Mouse (Mus musculus) midbrain, embryonic 14.5 days (tissue): ENCODE results near the gene Pdxdc1. TPM values are rescaled to one million over a fixed set of nuclear protein-coding genes. Genes with fewer than 3 reads are reported as not detected.
"Not testable (repeated sequence)": the region's sequence is repeated elsewhere in the genome, so short reads cannot be mapped to it uniquely, and the experiment has no call there.

Source experiments
- ATAC-seq: fragments of 200-750 bp; cut with Nextera tagmentation; 2 replicates; pipeline ENCODE4 v1.8.0; 2017; ENCODE audit warnings: moderate number of reproducible peaks, moderate library complexity; ENCODE audit not compliant: low FRiP score, low TSS enrichment
- DNase-seq: peaks from one replicate; pipeline ENCODE4 v3.0.0-alpha.2; 2015
- H3K27ac ChIP-seq: fragments of 300-500 bp; sonication (generic); replicated peaks from 2 replicates; pipeline ENCODE4 v1.5.1; 2014; ENCODE audit warnings: mild to moderate bottlenecking, low read depth, low read length, moderate library complexity
- H3K27me3 ChIP-seq: fragments of 300-500 bp; sonication (generic); 2 replicates; pipeline ENCODE4 v1.6.1; 2014; ENCODE audit warnings: low read length, control low read depth, mixed read lengths; ENCODE audit not compliant: control insufficient read depth, insufficient read depth
- H3K36me3 ChIP-seq: fragments of 300-500 bp; sonication (generic); 2 replicates; pipeline ENCODE4 v1.6.1; 2014; ENCODE audit warnings: low read length, control low read depth; ENCODE audit not compliant: control insufficient read depth, insufficient read depth
- H3K4me1 ChIP-seq: fragments of 300-500 bp; sonication (generic); 2 replicates; pipeline ENCODE4 v1.6.1; 2014; ENCODE audit warnings: mild to moderate bottlenecking, antibody characterized with exemption, low read length, control low read depth; ENCODE audit not compliant: control insufficient read depth, insufficient read depth
- H3K4me2 ChIP-seq: fragments of 300-500 bp; sonication (generic); 2 replicates; pipeline ENCODE4 v1.6.1; 2014; ENCODE audit warnings: mild to moderate bottlenecking, low read length, moderate library complexity
- H3K4me3 ChIP-seq: fragments of 300-500 bp; sonication (generic); replicated peaks from 2 replicates; pipeline ENCODE4 v1.5.1; 2014; ENCODE audit warnings: low read depth, low read length
- H3K9ac ChIP-seq: fragments of 300-500 bp; sonication (generic); replicated peaks from 2 replicates; pipeline ENCODE4 v1.6.1; 2014; ENCODE audit warnings: mild to moderate bottlenecking, low read length, moderate library complexity
- H3K9me3 ChIP-seq: fragments of 300-500 bp; sonication (generic); 2 replicates; pipeline ENCODE4 v1.6.1; 2016; ENCODE audit warnings: low read length, control low read depth, mixed read lengths; ENCODE audit not compliant: control insufficient read depth
- WGBS: fragments of 180-500 bp; shearing (Covaris S2); extraction: QIAGEN DNeasy Blood & Tissue Kit; methylation state at CpG from one replicate; pipeline ENCODE4 v1.1.7; 2014; 5-methylcytosine and 5-hydroxymethylcytosine counted together
- polyA plus RNA-seq: library from polyadenylated mRNA; unstranded; fragments of >200 nt; fragmentation: Nextera tagmentation; extraction: Ambion mirVana; gene quantifications from 2 replicates; pipeline ENCODE4 v1.2.1, GENCODE M21; 2014

Gene Pdxdc1
- polyA plus RNA-seq, 1 experiment from 2014 or later: 77.8 TPM

- Histone ChIP-seq H3K36me3 (no peaks in the 10 kb centered on the region), H3K4me2 (no peak overlapping the region), H3K4me3 (no peak overlapping the region), H3K4me1 (no peaks in the 10 kb centered on the region), H3K9ac (no peak overlapping the region), H3K27ac (no peak overlapping the region), H3K9me3 (no peaks in the 10 kb centered on the region), H3K27me3 (no peaks in the 10 kb centered on the region)
- WGBS: 88% methylated on average over 4 of the region's 4 CpGs
- ATAC-seq (no peak), DNase-seq (no peak)
Measured at GRCm38 (mm10) chr16:13927456-13928075, 24.6 kb upstream of the Pdxdc1 start.

GRCm38 (mm10) chr16:13922966-13923365 is 20.0 kb upstream of the Pdxdc1 start:
- not testable (repeated sequence) for H3K27me3 ChIP-seq, H3K4me2 ChIP-seq, DNase-seq, H3K9me3 ChIP-seq, H3K4me1 ChIP-seq, H3K9ac ChIP-seq, ATAC-seq, H3K4me3 ChIP-seq, H3K36me3 ChIP-seq, H3K27ac ChIP-seq
- WGBS: 95% methylated on average over 5 of the region's 5 CpGs

GRCm38 (mm10) chr16:13922499-13922898 is 19.6 kb upstream of the Pdxdc1 start:
- H3K9me3 ChIP-seq, H3K27ac ChIP-seq, H3K27me3 ChIP-seq, H3K4me3 ChIP-seq, H3K9ac ChIP-seq, H3K4me1 ChIP-seq, H3K4me2 ChIP-seq, H3K36me3 ChIP-seq, ATAC-seq, DNase-seq: not testable (repeated sequence)
- WGBS: 87% methylated on average over 3 of the region's 3 CpGs

- H3K9ac ChIP-seq: no peak overlapping the region
- H3K4me3 ChIP-seq: no peak overlapping the region
- 0 out of 2 replicates have a peak, but pooled peaks cover 9% of the 10 kb centered on the region for H3K9me3 ChIP-seq
- no peaks in the 10 kb centered on the region for H3K36me3 ChIP-seq
- H3K4me2 ChIP-seq: no peak overlapping the region
- 95% methylated on average over 7 of the region's 7 CpGs for WGBS
- no peak overlapping the region for H3K27ac ChIP-seq
- H3K4me1 ChIP-seq: no peaks in the 10 kb centered on the region
- ATAC-seq (no peak), DNase-seq (no peak)
- H3K27me3 ChIP-seq: no peaks in the 10 kb centered on the region
Measured at GRCm38 (mm10) chr16:13921781-13922180, 18.9 kb upstream of the Pdxdc1 start.

DNA sequence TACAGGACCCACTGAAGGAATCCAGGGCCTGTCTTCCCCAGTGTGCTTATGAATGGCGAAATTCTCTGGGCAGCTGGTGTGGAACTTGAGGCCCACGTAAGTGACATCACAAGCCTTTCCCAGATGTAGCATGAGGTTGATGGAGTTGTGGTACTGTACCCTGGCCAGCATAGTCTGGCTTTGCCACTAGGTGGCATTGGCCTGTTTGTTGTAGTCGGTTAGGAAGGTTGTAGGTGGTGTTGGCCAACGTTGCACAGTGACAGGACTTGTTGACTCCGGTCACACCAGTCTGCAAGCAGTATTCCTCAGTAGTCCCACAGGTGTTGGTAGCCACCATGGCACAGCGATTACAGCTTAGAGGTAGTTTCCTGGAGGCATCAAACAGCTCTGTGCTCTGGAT is 18.1 kb upstream of the Pdxdc1 start:
- Histone ChIP-seq H3K36me3 (no peaks in the 10 kb centered on the region), H3K27ac (no peak overlapping the region), H3K27me3 (no peaks in the 10 kb centered on the region), H3K4me1 (no peaks in the 10 kb centered on the region), H3K9ac (no peak overlapping the region), H3K4me3 (no peak overlapping the region), H3K4me2 (no peak overlapping the region), H3K9me3 (0 out of 2 replicates have a peak, but pooled peaks cover 9% of the 10 kb centered on the region)
- 91% methylated on average over 6 of the region's 6 CpGs for WGBS
- ATAC-seq: no peak
- DNase-seq: no peak

- ATAC-seq (no peak), DNase-seq (no peak)
- Histone ChIP-seq H3K27ac (no peak overlapping the region), H3K27me3 (no peaks in the 10 kb centered on the region), H3K4me2 (no peak overlapping the region), H3K9ac (no peak overlapping the region), H3K4me3 (no peak overlapping the region), H3K36me3 (no peaks in the 10 kb centered on the region), H3K9me3 (peaks cover 13% of the 10 kb centered on the region; the same call in 1 of the 2 replicates), H3K4me1 (no peaks in the 10 kb centered on the region)
- 95% methylated on average over 5 of the region's 5 CpGs for WGBS
Measured at GRCm38 (mm10) chr16:13920093-13920492, 17.2 kb upstream of the Pdxdc1 start.

DNA sequence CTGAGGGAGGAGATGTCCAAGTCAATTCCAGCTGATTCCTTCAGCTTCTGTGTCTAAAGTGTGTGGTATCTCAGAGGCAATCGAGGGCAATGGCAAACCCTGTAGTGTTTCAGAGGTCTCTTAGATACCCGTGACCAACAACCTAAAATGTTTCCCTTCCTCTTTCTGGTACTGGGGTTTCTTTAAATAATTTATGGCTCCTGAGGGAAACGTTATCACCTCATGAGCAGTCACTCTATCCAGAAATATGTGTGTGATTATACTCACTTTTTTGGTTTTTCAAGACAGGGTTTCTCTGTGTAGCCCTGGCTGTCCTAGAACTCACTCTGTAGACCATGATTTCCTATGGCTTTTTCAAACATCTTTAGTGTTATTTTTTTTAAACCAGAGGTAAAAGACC is 4.4 kb upstream of the Pdxdc1 start:
- no peaks in the 10 kb centered on the region for H3K27me3 ChIP-seq
- no peak overlapping the region for H3K9ac ChIP-seq
- no peaks in the 10 kb centered on the region; the same call in 1 of the 2 replicates for H3K4me1 ChIP-seq
- no peak overlapping the region for H3K27ac ChIP-seq
- WGBS: 82% methylated on average over 3 of the region's 3 CpGs
- ATAC-seq (no peak), DNase-seq (no peak)
- no peak overlapping the region for H3K4me2 ChIP-seq
- H3K36me3 ChIP-seq: no peaks in the 10 kb centered on the region
- H3K4me3 ChIP-seq: no peak overlapping the region
- H3K9me3 ChIP-seq: no peaks in the 10 kb centered on the region

GRCm38 (mm10) chr16:13903488-13903887 is 557 bp upstream of the Pdxdc1 start:
- Histone ChIP-seq H3K4me1 (peaks cover 11% of the 10 kb centered on the region), H3K36me3 (no peaks in the 10 kb centered on the region), H3K4me2 (peak overlapping the region; percentile 64), H3K9me3 (no peaks in the 10 kb centered on the region), H3K27ac (peak overlapping the region; percentile 86), H3K4me3 (peak overlapping the region; percentile 90), H3K9ac (peak overlapping the region; percentile 88), H3K27me3 (no peaks in the 10 kb centered on the region)
- 8% methylated on average over 8 of the region's 8 CpGs for WGBS
- DNase-seq (peak; percentile 93), ATAC-seq (peak; percentile 84)

DNA sequence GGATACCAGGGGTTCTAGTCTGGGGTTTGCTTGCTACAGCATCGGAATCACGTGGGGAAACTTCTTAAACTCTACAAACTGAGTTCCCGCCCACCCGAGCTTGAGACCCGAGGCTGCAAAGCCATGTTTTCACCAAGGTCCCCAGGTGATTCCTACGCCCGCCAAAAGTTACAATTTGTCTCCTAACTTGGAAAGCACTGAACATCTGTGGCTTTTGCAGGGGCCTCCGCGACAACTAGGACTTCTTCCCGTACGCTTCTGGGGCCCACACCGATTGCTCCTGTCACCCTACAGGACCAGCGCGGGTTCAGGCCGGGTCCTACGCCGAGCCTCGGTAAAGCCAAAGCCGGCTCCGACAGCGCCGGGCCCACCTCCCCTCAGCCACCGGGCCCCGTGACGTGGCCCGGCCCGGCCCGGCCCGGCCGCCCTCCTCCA is 517 bp downstream of the Pdxdc1 start:
- 1% methylated on average over 30 of the region's 30 CpGs for WGBS
- ATAC-seq (no peak; the same call in 1 of the 2 replicates), DNase-seq (no peak)
- no peaks in the 10 kb centered on the region for H3K9me3 ChIP-seq
- no peaks in the 10 kb centered on the region for H3K36me3 ChIP-seq
- peak overlapping the region; percentile 90 for H3K4me3 ChIP-seq
- peak overlapping the region; percentile 88 for H3K9ac ChIP-seq
- peak overlapping the region; percentile 64 for H3K4me2 ChIP-seq
- peaks cover 11% of the 10 kb centered on the region for H3K4me1 ChIP-seq
- H3K27ac ChIP-seq: peak overlapping the region; percentile 86
- no peaks in the 10 kb centered on the region for H3K27me3 ChIP-seq
